Mouse (Mus musculus) heart, embryonic 14.5 days (tissue): ENCODE measurements around the gene Gm11549. TPM values are rescaled to one million over a fixed set of nuclear protein-coding genes. Genes with fewer than 3 reads are reported as not detected.

Experiments
- ATAC-seq: fragments of 200-750 bp; cut with Nextera tagmentation; 2 replicates; pipeline ENCODE4 v1.8.0; 2017; ENCODE audit warnings: low read depth, moderate TSS enrichment; ENCODE audit not compliant: insufficient number of reproducible peaks, insufficient read depth, low FRiP score
- H3K27ac ChIP-seq, 2 experiments: fragments of 200-500 bp in 1 of 2; fragments of 300-500 bp in 1 of 2; sonication (generic) in 1 of 2; replicated peaks in 1 of 2; 2 replicates each; pipeline ENCODE4 v1.5.1; 2012 to 2014; ENCODE audit warnings: low read depth in 2 of 2, low read length in 2 of 2, control low read depth in 1 of 2, mild to moderate bottlenecking in 1 of 2, mixed read lengths in 1 of 2; ENCODE audit not compliant: control insufficient read depth in 1 of 2, insufficient read depth in 1 of 2
- H3K27me3 ChIP-seq: fragments of 300-500 bp; sonication (generic); 2 replicates; pipeline ENCODE4 v1.6.1; 2014; ENCODE audit warnings: mild to moderate bottlenecking, low read length, control low read depth; ENCODE audit not compliant: control insufficient read depth, insufficient read depth
- H3K36me3 ChIP-seq: fragments of 300-500 bp; sonication (generic); 2 replicates; pipeline ENCODE4 v1.6.1; 2014; ENCODE audit warnings: mild to moderate bottlenecking, control low read depth, low read length, mixed read lengths; ENCODE audit not compliant: control insufficient read depth, insufficient read depth
- H3K4me1 ChIP-seq, 2 experiments: fragments of 200-500 bp in 1 of 2; fragments of 300-500 bp in 1 of 2; sonication (generic) in 1 of 2; 2 replicates each; pipeline ENCODE4 v1.6.1; 2012 to 2014; ENCODE audit warnings: low read length in 2 of 2, control low read depth in 1 of 2, mixed read lengths in 1 of 2; ENCODE audit not compliant: control insufficient read depth in 2 of 2, insufficient read depth in 2 of 2
- H3K4me2 ChIP-seq: fragments of 300-500 bp; sonication (generic); 2 replicates; pipeline ENCODE4 v1.6.1; 2014; ENCODE audit warnings: mild to moderate bottlenecking, low read length
- H3K4me3 ChIP-seq, 2 experiments: fragments of 200-500 bp in 1 of 2; fragments of 300-500 bp in 1 of 2; sonication (generic) in 1 of 2; 2 replicates each; pipeline ENCODE4 v1.5.1; 2012 to 2014; ENCODE audit warnings: low read length in 2 of 2, mild to moderate bottlenecking in 2 of 2, control low read depth in 1 of 2, low read depth in 1 of 2, moderate library complexity in 1 of 2; ENCODE audit not compliant: control insufficient read depth in 1 of 2, insufficient read depth in 1 of 2
- H3K9ac ChIP-seq: fragments of 300-500 bp; sonication (generic); 2 replicates; pipeline ENCODE4 v1.6.1; 2014; ENCODE audit warnings: mild to moderate bottlenecking, low read length
- H3K9me3 ChIP-seq: fragments of 300-500 bp; sonication (generic); 2 replicates; pipeline ENCODE4 v1.6.1; 2016; ENCODE audit warnings: low read length, control low read depth; ENCODE audit not compliant: control insufficient read depth
- WGBS: fragments of 180-500 bp; shearing (Covaris S2); extraction: QIAGEN DNeasy Blood & Tissue Kit; methylation state at CpG from one replicate; pipeline ENCODE4 v1.1.7; 2014; 5-methylcytosine and 5-hydroxymethylcytosine counted together
- polyA plus RNA-seq: library from polyadenylated mRNA; unstranded; fragments of >200 nt; fragmentation: Nextera tagmentation; extraction: Ambion mirVana; gene quantifications from 2 replicates; pipeline ENCODE4 v1.2.1, GENCODE M21; 2014

Gm11549 gene
- polyA plus RNA-seq, 1 experiment from 2014 or later = 0.88 TPM

DNA sequence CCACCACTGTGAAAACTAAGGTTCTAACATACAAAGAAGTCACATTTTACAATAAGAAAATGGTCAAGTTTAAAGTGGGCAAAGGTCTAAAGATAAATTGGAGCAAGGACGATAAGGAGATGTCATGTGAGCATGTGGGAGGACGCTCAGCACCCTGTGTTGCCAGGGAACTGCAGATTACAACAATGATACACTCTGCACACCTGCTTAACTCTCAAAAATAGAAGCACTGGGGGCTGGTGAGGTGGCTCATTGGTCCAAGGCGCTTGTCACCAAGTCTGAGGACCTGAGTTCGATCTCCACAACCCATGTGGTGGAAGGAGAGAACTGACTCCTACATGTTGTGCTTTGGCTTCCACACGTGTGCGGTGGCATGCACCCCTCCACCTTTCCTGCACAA is 10.1 kb downstream of the Gm11549 start:
- Histone ChIP-seq H3K27me3 (no peaks in the 10 kb centered on the region), H3K27ac (no peak overlapping the region), H3K36me3 (no peaks in the 10 kb centered on the region), H3K9ac (no peak overlapping the region), H3K4me1 (no peaks in the 10 kb centered on the region), H3K4me3 (no peak overlapping the region), H3K4me2 (no peak overlapping the region), H3K9me3 (no peaks in the 10 kb centered on the region)
- WGBS = 70% methylated on average over 6 of the region's 6 CpGs
- ATAC-seq = no peak

DNA sequence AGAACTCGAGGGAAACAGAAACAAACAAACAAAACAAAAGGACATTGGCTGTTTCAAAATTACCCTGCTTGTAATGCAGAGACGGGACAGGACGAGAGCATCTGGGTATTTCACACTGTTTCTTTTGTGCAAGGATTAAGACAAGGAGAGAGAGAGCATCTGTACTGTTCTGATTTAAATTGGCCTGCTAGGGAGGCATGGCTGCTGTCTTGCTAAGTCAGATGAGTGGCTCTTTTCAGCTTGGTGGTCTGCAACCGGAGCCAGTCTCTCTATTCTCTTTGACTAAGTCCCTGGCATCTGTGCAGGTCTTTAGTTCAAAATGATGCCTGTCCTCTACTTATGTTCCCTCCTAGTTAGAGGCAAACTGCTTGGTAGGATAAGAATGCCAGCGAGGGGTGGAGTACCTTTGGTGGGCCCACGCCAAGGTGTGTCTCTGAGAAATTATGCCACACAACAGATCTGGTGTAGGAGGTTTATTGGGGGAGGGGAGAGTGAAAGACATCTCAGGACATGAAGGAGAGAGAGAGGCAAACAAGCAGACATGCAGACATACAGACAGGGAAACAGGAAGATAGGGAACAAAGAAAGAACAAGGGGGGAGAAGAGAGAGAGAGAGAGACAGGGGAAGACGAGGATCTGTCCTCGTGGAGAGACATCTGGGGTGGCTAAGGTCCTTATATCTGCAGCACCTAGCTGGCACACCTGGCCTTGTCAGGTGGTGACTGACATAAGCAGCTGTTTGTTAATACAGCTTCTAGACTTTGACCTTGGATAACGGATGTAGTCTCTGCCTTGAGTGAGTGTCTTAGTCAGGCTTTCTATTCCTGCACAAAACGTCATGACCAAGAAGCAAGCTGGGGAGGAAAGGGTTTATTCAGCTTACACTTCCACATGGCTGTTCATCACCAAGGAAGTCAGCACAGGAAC is 15.5 kb downstream of the Gm11549 start:
- H3K4me3 ChIP-seq = no peak overlapping the region
- H3K27me3 ChIP-seq = no peaks in the 10 kb centered on the region
- no peak for ATAC-seq
- H3K9ac ChIP-seq = no peak overlapping the region
- no peaks in the 10 kb centered on the region for H3K4me1 ChIP-seq
- H3K9me3 ChIP-seq = no peaks in the 10 kb centered on the region
- H3K4me2 ChIP-seq = no peak overlapping the region
- 64% methylated on average over 10 of the region's 10 CpGs for WGBS
- H3K36me3 ChIP-seq = no peaks in the 10 kb centered on the region
- H3K27ac ChIP-seq = no peak overlapping the region

DNA sequence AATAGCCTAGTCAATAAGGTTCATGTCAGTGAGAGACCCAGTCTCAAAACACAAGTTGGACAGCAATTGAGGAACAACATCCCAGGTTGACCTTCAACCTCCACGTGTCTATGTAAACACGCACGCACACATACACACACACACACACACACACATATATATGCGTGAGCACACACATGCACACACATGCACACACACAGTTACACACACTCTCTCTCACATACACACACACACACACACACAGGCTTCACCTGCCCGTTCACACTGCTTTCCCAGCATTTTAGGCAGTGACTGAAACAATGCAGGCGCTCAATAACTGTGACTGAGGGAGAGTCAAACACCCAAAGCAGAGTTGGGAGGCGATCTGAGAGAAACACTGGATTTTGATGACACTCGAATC is 16.3 kb downstream of the Gm11549 start:
- Histone ChIP-seq H3K27me3 (no peaks in the 10 kb centered on the region), H3K36me3 (no peaks in the 10 kb centered on the region), H3K4me2 (no peak overlapping the region), H3K4me1 (no peaks in the 10 kb centered on the region), H3K9me3 (no peaks in the 10 kb centered on the region), H3K4me3 (no peak overlapping the region), H3K9ac (no peak overlapping the region), H3K27ac (no peak overlapping the region)
- no peak for ATAC-seq
- 80% methylated on average over 8 of the region's 8 CpGs for WGBS

DNA sequence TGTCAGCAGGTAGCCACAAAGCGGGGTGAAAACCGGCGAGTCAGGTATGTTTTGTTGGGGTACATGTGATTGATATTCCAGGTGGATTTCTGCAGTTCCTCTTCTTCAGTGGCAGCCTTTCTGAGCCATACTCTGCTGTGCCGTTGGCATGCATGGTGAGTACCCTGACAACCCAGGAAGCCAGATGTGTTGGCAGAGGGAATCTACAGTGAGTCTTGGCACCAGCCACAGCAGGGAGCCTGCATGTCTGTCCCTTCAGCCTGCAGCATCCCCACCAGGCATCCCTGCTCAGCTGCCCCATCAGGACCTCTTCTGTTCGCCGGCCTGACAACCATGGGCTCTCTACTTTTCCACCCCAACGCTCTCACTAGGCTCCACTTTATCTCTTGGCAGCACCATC is 20.1 kb downstream of the Gm11549 start:
- Histone ChIP-seq H3K4me1 (no peaks in the 10 kb centered on the region), H3K36me3 (no peaks in the 10 kb centered on the region), H3K27ac (no peak overlapping the region), H3K4me2 (no peak overlapping the region), H3K4me3 (no peak overlapping the region), H3K9ac (no peak overlapping the region), H3K9me3 (no peaks in the 10 kb centered on the region), H3K27me3 (no peaks in the 10 kb centered on the region)
- 60% methylated on average over 7 of the region's 7 CpGs for WGBS
- ATAC-seq = no peak

DNA sequence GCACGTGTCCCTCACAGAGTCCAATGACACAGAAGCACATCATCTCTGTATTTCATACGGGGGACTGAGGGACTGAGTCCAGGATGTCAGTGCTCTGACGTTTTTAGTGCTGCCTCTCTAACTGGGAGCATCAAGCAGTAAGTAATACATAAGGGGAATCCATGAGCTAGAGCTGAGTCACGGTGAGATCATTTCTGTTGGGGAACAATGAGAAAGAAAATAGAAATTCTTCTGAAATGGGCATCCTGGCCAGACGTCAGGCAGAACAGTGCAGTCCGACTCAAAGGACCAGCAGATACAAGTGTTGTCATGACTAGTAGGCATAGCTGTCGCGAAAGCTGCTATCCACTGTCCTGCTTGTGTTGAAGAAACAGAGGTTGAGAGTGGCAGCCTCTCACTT is 20.6 kb downstream of the Gm11549 start:
- 71% methylated on average over 8 of the region's 8 CpGs for WGBS

DNA sequence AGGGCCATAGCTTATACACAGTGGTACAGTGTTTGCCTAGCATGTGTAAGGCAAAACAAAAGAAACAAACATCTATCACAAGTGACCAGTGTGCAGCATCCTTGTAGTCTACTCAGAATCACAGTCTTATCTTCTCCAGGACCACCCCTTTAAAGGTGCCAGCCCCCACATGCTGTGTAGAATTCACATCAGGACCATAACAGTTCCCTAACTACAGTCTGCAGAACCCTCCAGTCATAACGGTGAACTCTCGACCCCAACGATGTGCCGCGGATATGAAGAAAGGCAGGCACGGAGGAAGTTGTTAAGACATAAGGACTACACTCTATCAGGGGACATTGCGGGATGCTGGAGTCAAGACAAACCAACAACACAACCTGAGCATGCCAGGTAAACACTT is 22.2 kb downstream of the Gm11549 start:
- H3K9ac ChIP-seq = no peak overlapping the region
- no peak for ATAC-seq
- WGBS = 87% methylated on average over 7 of the region's 7 CpGs
- no peak overlapping the region for H3K4me3 ChIP-seq
- H3K9me3 ChIP-seq = no peaks in the 10 kb centered on the region
- H3K36me3 ChIP-seq = no peaks in the 10 kb centered on the region
- H3K27ac ChIP-seq = no peak overlapping the region
- no peak overlapping the region for H3K4me2 ChIP-seq
- no peaks in the 10 kb centered on the region for H3K27me3 ChIP-seq
- H3K4me1 ChIP-seq = no peaks in the 10 kb centered on the region

More for the DNA sequence above, 20.6 kb downstream of the Gm11549 start:
- no peaks in the 10 kb centered on the region for H3K4me1 ChIP-seq
- H3K9me3 ChIP-seq = no peaks in the 10 kb centered on the region
- ATAC-seq = no peak
- H3K9ac ChIP-seq = no peak overlapping the region
- no peak overlapping the region for H3K4me2 ChIP-seq
- no peak overlapping the region for H3K27ac ChIP-seq
- H3K36me3 ChIP-seq = no peaks in the 10 kb centered on the region
- no peaks in the 10 kb centered on the region for H3K27me3 ChIP-seq
- no peak overlapping the region for H3K4me3 ChIP-seq

DNA sequence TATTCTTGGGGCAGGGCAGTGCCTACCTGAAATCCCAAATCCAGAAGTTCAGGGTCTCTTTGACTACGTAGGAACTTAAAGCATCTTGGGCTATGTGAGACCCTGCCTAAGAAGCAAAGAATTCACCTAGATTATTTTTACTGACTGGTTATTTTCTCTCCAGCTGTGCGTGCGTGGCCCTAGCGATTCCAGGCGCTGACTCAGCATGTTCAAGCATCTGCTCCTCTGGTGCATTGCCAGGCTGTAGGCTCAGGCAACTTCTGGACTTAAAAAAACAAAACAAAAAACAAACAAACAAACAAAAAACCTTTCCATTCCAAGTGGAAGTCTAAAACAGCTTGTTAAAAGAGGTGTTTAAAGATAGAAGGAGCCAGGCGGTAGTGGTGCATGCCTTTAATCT is 23.4 kb downstream of the Gm11549 start:
- no peak overlapping the region for H3K4me2 ChIP-seq
- no peaks in the 10 kb centered on the region for H3K27me3 ChIP-seq
- no peak overlapping the region for H3K4me3 ChIP-seq
- no peaks in the 10 kb centered on the region for H3K36me3 ChIP-seq
- WGBS = 87% methylated on average over 6 of the region's 6 CpGs
- no peaks in the 10 kb centered on the region for H3K9me3 ChIP-seq
- no peak overlapping the region for H3K27ac ChIP-seq
- ATAC-seq = no peak
- no peak overlapping the region for H3K9ac ChIP-seq
- no peaks in the 10 kb centered on the region; a peak in 1 of 4 replicates for H3K4me1 ChIP-seq
